Mouse (Mus musculus) ES-CJ7 (cell line): Measurements from ENCODE around the gene Pth1r.

ENCODE experiments used
- DNase-seq: peaks from one replicate; pipeline ENCODE4 v3.0.0; 2011; ENCODE audit warnings: low read depth, low spot score

Gene Pth1r

GRCm38 (mm10) chr9:110746961-110747360 is at the start of gene Pth1r:
Gene Pth1r (minus strand): TSS chr9:110747145.
- DNase-seq, result no peak

- no peak for DNase-seq
Observed at GRCm38 (mm10) chr9:110790462-110790861, 43.5 kb upstream of the Pth1r start.

- peak; percentile 36 for DNase-seq
Observed at GRCm38 (mm10) chr9:110788169-110788568, 41.2 kb upstream of the Pth1r start.

GRCm38 (mm10) chr9:110783611-110784010 is 36.7 kb upstream of the Pth1r start:
- no peak for DNase-seq

- DNase-seq, result peak; percentile 30
Observed at GRCm38 (mm10) chr9:110781731-110782130, 34.8 kb upstream of the Pth1r start.

- peak; percentile 84 for DNase-seq
Observed at GRCm38 (mm10) chr9:110781256-110781721, 34.3 kb upstream of the Pth1r start.

GRCm38 (mm10) chr9:110779242-110779913 is 32.4 kb upstream of the Pth1r start:
- peak; percentile 27 for DNase-seq

- DNase-seq, result no peak
Observed at GRCm38 (mm10) chr9:110778559-110778958, 31.6 kb upstream of the Pth1r start.

- no peak for DNase-seq
Observed at GRCm38 (mm10) chr9:110778100-110778499, 31.2 kb upstream of the Pth1r start.

- DNase-seq, result no peak
Observed at GRCm38 (mm10) chr9:110775269-110776022, 28.5 kb upstream of the Pth1r start.

GRCm38 (mm10) chr9:110774403-110775268 is 27.7 kb upstream of the Pth1r start:
- DNase-seq, result no peak

GRCm38 (mm10) chr9:110772336-110772735 is 25.4 kb upstream of the Pth1r start:
- DNase-seq, result no peak

GRCm38 (mm10) chr9:110763405-110763804 is 16.5 kb upstream of the Pth1r start:
- DNase-seq, result peak; percentile 22

GRCm38 (mm10) chr9:110762763-110763162 is 15.8 kb upstream of the Pth1r start:
- no peak for DNase-seq

GRCm38 (mm10) chr9:110760886-110761285 is 13.9 kb upstream of the Pth1r start:
- no peak for DNase-seq

- DNase-seq, result no peak
Observed at GRCm38 (mm10) chr9:110759265-110759664, 12.3 kb upstream of the Pth1r start.

- DNase-seq, result no peak
Observed at GRCm38 (mm10) chr9:110758605-110759004, 11.7 kb upstream of the Pth1r start.

GRCm38 (mm10) chr9:110757816-110758215 is 10.9 kb upstream of the Pth1r start:
- no peak for DNase-seq

GRCm38 (mm10) chr9:110753773-110754172 is 6.8 kb upstream of the Pth1r start:
- DNase-seq, result no peak

- no peak for DNase-seq
Observed at GRCm38 (mm10) chr9:110752917-110753435, 6.0 kb upstream of the Pth1r start.

GRCm38 (mm10) chr9:110751412-110751811 is 4.5 kb upstream of the Pth1r start:
- DNase-seq, result no peak
